Mouse (Mus musculus): Measurements from ENCODE around the gene Klk4. TPM values are rescaled to one million over a fixed set of nuclear protein-coding genes. Genes with fewer than 3 reads are reported as not detected.

The Klk4 gene
- polyA plus RNA-seq, 1 experiment from 2014 or later, result not detected

DNA sequence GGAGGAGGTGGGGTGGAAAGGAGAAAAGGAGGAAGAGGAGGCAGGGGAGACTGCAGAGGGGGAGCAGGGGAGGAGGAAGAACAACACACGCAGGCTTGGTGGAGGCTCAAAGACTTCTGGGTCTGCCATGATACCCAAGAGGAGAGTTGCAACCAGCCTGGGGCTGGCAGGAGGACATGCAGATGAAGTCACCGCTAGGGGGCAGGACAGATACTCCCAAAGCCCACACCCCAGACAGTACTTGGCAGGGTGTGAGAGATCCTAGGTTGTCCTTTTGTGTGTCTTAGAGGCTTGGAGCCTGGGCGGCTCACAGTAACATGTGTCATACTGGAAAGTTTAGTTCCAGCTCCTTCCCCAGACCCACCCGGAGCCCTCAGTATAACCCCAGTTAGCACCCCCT, 47.6 kb downstream of the Klk4 start:
- Histone ChIP-seq H3K27me3 (ENCODE audit: control insufficient read depth, insufficient read depth, low read depth, low read length) (no peaks in the 10 kb centered on the region; the same call in 1 of the 2 replicates), H3K27ac (ENCODE audit: low read length) (no peak overlapping the region), H3K9ac (ENCODE audit: low read length) (no peak overlapping the region), H3K4me3 (ENCODE audit: low read length) (no peak overlapping the region), H3K9me3 (ENCODE audit: control insufficient read depth, low read length) (no peaks in the 10 kb centered on the region), H3K36me3 (ENCODE audit: control insufficient read depth, insufficient read depth, low read length) (no peaks in the 10 kb centered on the region), H3K4me2 (ENCODE audit: low read depth, low read length) (no peak overlapping the region), H3K4me1 (replicated peaks; ENCODE audit: control insufficient read depth, insufficient read depth, low read length) (no peaks in the 10 kb centered on the region)
- ATAC-seq (ENCODE audit: low read depth), result no peak
- 45% methylated on average over 4 of the region's 4 CpGs for WGBS

DNA sequence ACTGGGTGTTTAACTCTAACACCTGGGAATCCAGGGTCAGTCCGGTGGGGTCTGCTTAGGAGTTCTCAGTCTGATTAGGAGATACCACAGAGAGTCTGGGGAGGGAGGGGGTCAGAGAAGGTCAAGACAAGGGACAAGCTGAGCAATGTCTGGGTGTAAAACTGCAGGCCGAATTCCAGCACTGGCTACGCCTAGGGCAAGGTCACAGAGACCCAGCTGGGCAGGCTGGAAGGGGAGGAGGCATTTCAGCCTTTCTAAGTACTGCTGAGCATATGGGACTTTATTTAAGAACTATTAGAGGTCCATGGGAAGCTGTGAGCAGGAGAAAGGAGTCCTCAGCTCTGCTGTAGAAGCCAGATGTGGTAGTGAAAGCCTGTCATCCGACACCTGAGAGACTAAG, 51.4 kb downstream of the Klk4 start:
- no peaks in the 10 kb centered on the region for H3K36me3 ChIP-seq (ENCODE audit: control insufficient read depth, insufficient read depth, low read length)
- no peak overlapping the region for H3K27ac ChIP-seq (ENCODE audit: low read length)
- H3K27me3 ChIP-seq (ENCODE audit: control insufficient read depth, insufficient read depth, low read depth, low read length), result no peaks in the 10 kb centered on the region
- 36% methylated on average over 4 of the region's 4 CpGs for WGBS
- H3K4me2 ChIP-seq (ENCODE audit: low read depth, low read length), result no peak overlapping the region
- no peaks in the 10 kb centered on the region for H3K4me1 ChIP-seq (replicated peaks; ENCODE audit: control insufficient read depth, insufficient read depth, low read length)
- no peak overlapping the region for H3K4me3 ChIP-seq (ENCODE audit: low read length)
- no peaks in the 10 kb centered on the region for H3K9me3 ChIP-seq (ENCODE audit: control insufficient read depth, low read length)
- ATAC-seq (ENCODE audit: low read depth), result no peak
- H3K9ac ChIP-seq (ENCODE audit: low read length), result no peak overlapping the region

DNA sequence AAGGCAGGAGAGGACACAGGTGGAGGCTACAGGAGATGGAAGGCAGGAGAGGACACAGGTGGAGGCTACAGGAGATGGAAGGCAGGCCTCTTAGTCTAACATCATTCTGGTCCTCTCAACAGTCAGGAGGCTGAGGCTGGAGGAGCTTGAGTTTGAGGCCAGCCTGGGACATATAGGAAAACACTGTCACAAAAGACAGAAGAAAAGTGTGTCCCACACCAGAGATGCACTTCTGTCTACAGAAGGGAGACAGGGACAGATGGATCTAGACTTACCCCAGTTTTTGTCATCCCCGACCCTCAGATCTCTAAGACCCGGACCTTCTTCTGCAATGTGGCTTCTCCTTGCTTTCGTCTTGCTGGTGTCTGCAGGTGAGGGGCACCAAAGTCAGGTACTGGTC, 52.5 kb downstream of the Klk4 start, which contains the start of gene Klk15:
Gene Klk15 (plus strand): TSS at position 301 of the 400 bp plus-strand sequence.
- no peaks in the 10 kb centered on the region for H3K27me3 ChIP-seq (ENCODE audit: control insufficient read depth, insufficient read depth, low read depth, low read length)
- H3K9ac ChIP-seq (ENCODE audit: low read length), result no peak within 1 kb of the TSS
- H3K9me3 ChIP-seq (ENCODE audit: control insufficient read depth, low read length), result no peaks in the 10 kb centered on the region
- no peaks in the 10 kb centered on the region for H3K4me1 ChIP-seq (replicated peaks; ENCODE audit: control insufficient read depth, insufficient read depth, low read length)
- H3K36me3 ChIP-seq (ENCODE audit: control insufficient read depth, insufficient read depth, low read length), result no peaks in the 10 kb centered on the region
- no peak for ATAC-seq (ENCODE audit: low read depth)
- no peak within 1 kb of the TSS for H3K4me2 ChIP-seq (ENCODE audit: low read depth, low read length)
- H3K4me3 ChIP-seq (ENCODE audit: low read length), result no peak within 1 kb of the TSS
- WGBS, result 76% methylated on average over 3 of the region's 3 CpGs
- no peak within 1 kb of the TSS for H3K27ac ChIP-seq (ENCODE audit: low read length)

DNA sequence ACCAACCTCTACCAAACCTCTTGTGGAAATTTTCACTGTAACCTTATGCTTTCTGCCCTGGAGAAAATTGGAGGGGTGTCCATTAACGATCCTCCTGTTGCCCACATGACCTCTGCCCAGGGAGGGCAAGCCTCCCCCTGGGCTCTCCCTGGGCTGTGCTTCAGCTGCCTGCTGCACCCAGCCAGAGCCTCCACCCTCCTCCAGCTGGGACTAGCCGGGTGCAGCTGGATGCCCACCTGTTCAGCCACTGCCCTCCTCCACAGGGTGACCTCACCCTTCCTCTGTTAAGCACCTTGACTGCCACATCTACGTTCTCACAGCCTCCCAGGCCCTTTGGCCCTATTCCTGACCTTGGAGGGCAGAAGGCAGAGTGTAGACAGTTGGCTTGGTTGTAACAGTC, 53.8 kb downstream of the Klk4 start:
- 52% methylated on average over 3 of the region's 3 CpGs for WGBS

More for the DNA sequence above, 53.8 kb downstream of the Klk4 start:
- Histone ChIP-seq H3K36me3 (ENCODE audit: control insufficient read depth, insufficient read depth, low read length) (no peaks in the 10 kb centered on the region), H3K27me3 (ENCODE audit: control insufficient read depth, insufficient read depth, low read depth, low read length) (no peaks in the 10 kb centered on the region), H3K4me3 (ENCODE audit: low read length) (no peak overlapping the region), H3K4me1 (replicated peaks; ENCODE audit: control insufficient read depth, insufficient read depth, low read length) (no peaks in the 10 kb centered on the region), H3K27ac (ENCODE audit: low read length) (no peak overlapping the region), H3K9ac (ENCODE audit: low read length) (no peak overlapping the region), H3K4me2 (ENCODE audit: low read depth, low read length) (no peak overlapping the region), H3K9me3 (ENCODE audit: control insufficient read depth, low read length) (no peaks in the 10 kb centered on the region)
- no peak for ATAC-seq (ENCODE audit: low read depth)

Other genes with a start within 250 kb of the Klk4 start
- gene Ceacam18, start 246.5 kb upstream of the Klk4 start, polyA plus RNA-seq (2015; fragmentation: Nextera tagmentation; extraction: Ambion mirVana), result not detected in 2 replicates
- 1.2 and 2.2 TPM in 2 replicates for gene Siglece, start 221.0 kb upstream of the Klk4 start, polyA plus RNA-seq (2015; fragmentation: Nextera tagmentation; extraction: Ambion mirVana)
- gene Ctu1, start 209.1 kb upstream of the Klk4 start, polyA plus RNA-seq (2015; fragmentation: Nextera tagmentation; extraction: Ambion mirVana), result 13.0 and 13.1 TPM in 2 replicates
- not detected in 2 replicates for gene Klk14, start 190.7 kb upstream of the Klk4 start, polyA plus RNA-seq (2015; fragmentation: Nextera tagmentation; extraction: Ambion mirVana)
- 3.9 and 5.5 TPM in 2 replicates for gene Klk13, start 168.6 kb upstream of the Klk4 start, polyA plus RNA-seq (2015; fragmentation: Nextera tagmentation; extraction: Ambion mirVana)
- gene Klk12, start 112.3 kb upstream of the Klk4 start, polyA plus RNA-seq (2015; fragmentation: Nextera tagmentation; extraction: Ambion mirVana), result not detected in 2 replicates
- 0.41 and 0.75 TPM in 2 replicates for gene Klk11, start 106.6 kb upstream of the Klk4 start, polyA plus RNA-seq (2015; fragmentation: Nextera tagmentation; extraction: Ambion mirVana)
- 4.6 and 6.4 TPM in 2 replicates for gene Klk10, start 100.1 kb upstream of the Klk4 start, polyA plus RNA-seq (2015; fragmentation: Nextera tagmentation; extraction: Ambion mirVana)
- 0.14 and 0.33 TPM in 2 replicates for gene Klk9, start 89.3 kb upstream of the Klk4 start, polyA plus RNA-seq (2015; fragmentation: Nextera tagmentation; extraction: Ambion mirVana)
- 24.2 TPM in 2 replicates for gene Klk8, start 83.6 kb upstream of the Klk4 start, polyA plus RNA-seq (2015; fragmentation: Nextera tagmentation; extraction: Ambion mirVana)
- not detected in 2 replicates for gene Klk7, start 69.9 kb upstream of the Klk4 start, polyA plus RNA-seq (2015; fragmentation: Nextera tagmentation; extraction: Ambion mirVana)
- gene Klk6, start 56.7 kb upstream of the Klk4 start, polyA plus RNA-seq (2015; fragmentation: Nextera tagmentation; extraction: Ambion mirVana), result not detected in 2 replicates
- not detected in 2 replicates for gene Klk5, start 39.2 kb upstream of the Klk4 start, polyA plus RNA-seq (2015; fragmentation: Nextera tagmentation; extraction: Ambion mirVana)
- not detected in 2 replicates for gene Klk15, start 52.6 kb downstream of the Klk4 start, polyA plus RNA-seq (2015; fragmentation: Nextera tagmentation; extraction: Ambion mirVana)
- gene Klk1b8, start 69.5 kb downstream of the Klk4 start, polyA plus RNA-seq (2015; fragmentation: Nextera tagmentation; extraction: Ambion mirVana), result not detected in 2 replicates
- not detected in 2 replicates for gene Klk1b1, start 85.6 kb downstream of the Klk4 start, polyA plus RNA-seq (2015; fragmentation: Nextera tagmentation; extraction: Ambion mirVana)
- not detected in 2 replicates for gene Klk1b9, start 94.9 kb downstream of the Klk4 start, polyA plus RNA-seq (2015; fragmentation: Nextera tagmentation; extraction: Ambion mirVana)
- not detected in 2 replicates for gene Klk1b11, start 114.7 kb downstream of the Klk4 start, polyA plus RNA-seq (2015; fragmentation: Nextera tagmentation; extraction: Ambion mirVana)
- not detected in 2 replicates for gene Klk1b26, start 131.0 kb downstream of the Klk4 start, polyA plus RNA-seq (2015; fragmentation: Nextera tagmentation; extraction: Ambion mirVana)
- gene Klk1b27, start 171.1 kb downstream of the Klk4 start, polyA plus RNA-seq (2015; fragmentation: Nextera tagmentation; extraction: Ambion mirVana), result not detected in 2 replicates
- not detected in 2 replicates for gene Klk1b21, start 221.2 kb downstream of the Klk4 start, polyA plus RNA-seq (2015; fragmentation: Nextera tagmentation; extraction: Ambion mirVana)
- not detected in 2 replicates for gene Klk1b22, start 231.5 kb downstream of the Klk4 start, polyA plus RNA-seq (2015; fragmentation: Nextera tagmentation; extraction: Ambion mirVana)

All from lung, embryonic 16.5 days (tissue).